Mouse (Mus musculus) cerebellum, adult 2 months (tissue): Measurements from ENCODE around the gene Tnnc1. TPM values are rescaled to one million over a fixed set of nuclear protein-coding genes. Genes with fewer than 3 reads are reported as not detected.
A peak's percentile ranks its signal among the peaks of the same experiment; 100 is the strongest.

Source experiments
- DNase-seq, 2 experiments: peaks; one replicate each; pipeline ENCODE4 v3.0.0; 2021
- H3K27ac ChIP-seq: fragments of 200-500 bp; 2 replicates; pipeline ENCODE4 v1.5.1; 2012; ENCODE audit warnings: low read length, control low read depth, inconsistent platforms; ENCODE audit not compliant: insufficient read depth
- H3K27me3 ChIP-seq: fragments of 200-500 bp; 2 replicates; pipeline ENCODE4 v1.6.1; 2012; ENCODE audit warnings: inconsistent platforms, mild to moderate bottlenecking, low read length, moderate library complexity; ENCODE audit not compliant: control insufficient read depth, insufficient read depth
- H3K4me1 ChIP-seq: fragments of 200-500 bp; 2 replicates; pipeline ENCODE4 v1.6.1; 2011; ENCODE audit warnings: low read length; ENCODE audit not compliant: control insufficient read depth, insufficient read depth
- H3K4me3 ChIP-seq: fragments of 200-500 bp; replicated peaks from 2 replicates; pipeline ENCODE3; 2011; ENCODE audit warnings: mild to moderate bottlenecking, low read depth, low read length, control low read depth; ENCODE audit not compliant: insufficient read depth
- CTCF ChIP-seq: fragments of 200-500 bp; IDR thresholded peaks from 2 replicates; pipeline ENCODE4 v1.5.1; 2011; ENCODE audit warnings: low read depth, mild to moderate bottlenecking, control low read depth, low read length, moderate library complexity, borderline replicate concordance; ENCODE audit not compliant: insufficient read depth
- POLR2A ChIP-seq: fragments of 200-500 bp; IDR thresholded peaks from 2 replicates; pipeline ENCODE4 v1.6.1; 2011; ENCODE audit warnings: low read length, control low read depth, borderline replicate concordance; ENCODE audit not compliant: insufficient read depth
- WGBS: fragments of 180-500 bp; shearing (Covaris S2); methylation state at CpG from one replicate; pipeline ENCODE4 v1.1.7; 2018; 5-methylcytosine and 5-hydroxymethylcytosine counted together
- polyA plus RNA-seq: library from polyadenylated mRNA; depleted of rRNA; stranded (reverse); fragments of >200 nt; gene quantifications from 2 replicates; pipeline ENCODE4 v1.2.3, GENCODE M21; 2012

Tnnc1 gene
- polyA plus RNA-seq, 1 experiment: 7.6 TPM

GRCm38 (mm10) chr14:31188771-31189181 is 19.3 kb upstream of the Tnnc1 start:
- no peak for DNase-seq
- Histone ChIP-seq H3K4me3 (no peak overlapping the region), H3K27me3 (no peaks in the 10 kb centered on the region), H3K4me1 (peaks cover 26% of the 10 kb centered on the region), H3K27ac (no peak overlapping the region)
- TF ChIP-seq POLR2A: no peak
- TF ChIP-seq CTCF: no peak
- 55% methylated on average over 6 of the region's 6 CpGs for WGBS

GRCm38 (mm10) chr14:31189348-31189747 is 18.8 kb upstream of the Tnnc1 start:
- peaks cover 30% of the 10 kb centered on the region for H3K4me1 ChIP-seq
- H3K27me3 ChIP-seq: no peaks in the 10 kb centered on the region
- 95% methylated on average over 3 of the region's 3 CpGs for WGBS
- no peak overlapping the region for H3K4me3 ChIP-seq
- DNase-seq: no peak
- no peak overlapping the region for H3K27ac ChIP-seq
- no peak for TF ChIP-seq CTCF
- no peak for TF ChIP-seq POLR2A

GRCm38 (mm10) chr14:31191936-31192335 is 16.2 kb upstream of the Tnnc1 start:
- DNase-seq: peak in 1 of 2 experiments; percentile 50
- peaks cover 45% of the 10 kb centered on the region for H3K4me1 ChIP-seq

GRCm38 (mm10) chr14:31193791-31194190 is 14.3 kb upstream of the Tnnc1 start:
- WGBS: 19% methylated on average over 7 of the region's 7 CpGs
- Histone ChIP-seq H3K4me1 (peaks cover 42% of the 10 kb centered on the region), H3K27me3 (no peaks in the 10 kb centered on the region), H3K4me3 (no peak overlapping the region), H3K27ac (0 out of 2 replicates have a peak overlapping the region, but pooled peaks have one; percentile 4)
- TF ChIP-seq POLR2A: no peak
- TF ChIP-seq CTCF: no peak
- DNase-seq: peak in 1 of 2 experiments; percentile 57

More at GRCm38 (mm10) chr14:31191936-31192335, 16.2 kb upstream of the Tnnc1 start:
- no peak for TF ChIP-seq CTCF
- no peak for TF ChIP-seq POLR2A
- H3K27ac ChIP-seq: no peak overlapping the region
- no peak overlapping the region for H3K4me3 ChIP-seq
- no peaks in the 10 kb centered on the region for H3K27me3 ChIP-seq
- 7% methylated on average over 2 of the region's 2 CpGs for WGBS

- 76% methylated on average over 2 of the region's 2 CpGs for WGBS
- H3K4me3 ChIP-seq: no peak overlapping the region
- TF ChIP-seq POLR2A: no peak
- TF ChIP-seq CTCF: no peak
- no peak for DNase-seq
- H3K27me3 ChIP-seq: no peaks in the 10 kb centered on the region
- H3K4me1 ChIP-seq: peaks cover 45% of the 10 kb centered on the region
- H3K27ac ChIP-seq: no peak overlapping the region
These were observed 13.7 kb upstream of the Tnnc1 start for GRCm38 (mm10) chr14:31194441-31194840.

- no peak overlapping the region for H3K4me3 ChIP-seq
- peak; percentile 69 to 81 for DNase-seq
- WGBS: 10% methylated on average over 14 of the region's 14 CpGs
- no peak for TF ChIP-seq CTCF
- TF ChIP-seq POLR2A: no peak
- peaks cover 45% of the 10 kb centered on the region for H3K4me1 ChIP-seq
- no peaks in the 10 kb centered on the region for H3K27me3 ChIP-seq
- peak overlapping the region; percentile 74 for H3K27ac ChIP-seq
These were observed 13.1 kb upstream of the Tnnc1 start for GRCm38 (mm10) chr14:31194891-31195513.

GRCm38 (mm10) chr14:31195521-31195920 is 12.6 kb upstream of the Tnnc1 start:
- Histone ChIP-seq H3K27me3 (no peaks in the 10 kb centered on the region), H3K27ac (0 out of 2 replicates have a peak overlapping the region, but pooled peaks have one; percentile 74), H3K4me1 (peaks cover 45% of the 10 kb centered on the region), H3K4me3 (no peak overlapping the region)
- TF ChIP-seq CTCF (no peak), POLR2A (no peak)
- WGBS: 83% methylated on average over 4 of the region's 4 CpGs
- DNase-seq: no peak

- Histone ChIP-seq H3K27me3 (no peaks in the 10 kb centered on the region), H3K4me3 (no peak overlapping the region), H3K27ac (no peak overlapping the region), H3K4me1 (peaks cover 45% of the 10 kb centered on the region)
- peak; percentile 72 for TF ChIP-seq CTCF
- TF ChIP-seq POLR2A: no peak
- peak; percentile 55 to 59 for DNase-seq
These were observed 12.1 kb upstream of the Tnnc1 start for GRCm38 (mm10) chr14:31195968-31196367.
